Mouse (Mus musculus) embryonic facial prominence, embryonic 12.5 days (tissue): ENCODE measurements around the gene Eps15. TPM values are rescaled to one million over a fixed set of nuclear protein-coding genes. Genes with fewer than 3 reads are reported as not detected.

Experiments
- ATAC-seq: fragments of 200-750 bp; cut with Nextera tagmentation; 2 replicates; pipeline ENCODE4 v1.8.0; 2017; ENCODE audit not compliant: insufficient number of reproducible peaks, insufficient read depth, low FRiP score, low TSS enrichment
- H3K27ac ChIP-seq: fragments of 300-500 bp; sonication (generic); 2 replicates; pipeline ENCODE4 v1.5.1; 2016; ENCODE audit warnings: mild to moderate bottlenecking
- H3K27me3 ChIP-seq: fragments of 300-500 bp; sonication (generic); 2 replicates; pipeline ENCODE4 v1.6.1; 2016; ENCODE audit warnings: mild to moderate bottlenecking, moderate library complexity
- H3K36me3 ChIP-seq: fragments of 300-500 bp; sonication (generic); 2 replicates; pipeline ENCODE4 v1.6.1; 2016; ENCODE audit warnings: mild to moderate bottlenecking
- H3K4me1 ChIP-seq: fragments of 300-500 bp; sonication (generic); 2 replicates; pipeline ENCODE4 v1.6.1; 2016
- H3K4me2 ChIP-seq: fragments of 300-500 bp; sonication (generic); replicated peaks from 2 replicates; pipeline ENCODE4 v1.6.1; 2016; ENCODE audit warnings: mild to moderate bottlenecking, moderate library complexity
- H3K4me3 ChIP-seq: fragments of 300-500 bp; sonication (generic); 2 replicates; pipeline ENCODE4 v1.5.1; 2016; ENCODE audit warnings: mild to moderate bottlenecking
- H3K9ac ChIP-seq: fragments of 300-500 bp; sonication (generic); 2 replicates; pipeline ENCODE4 v1.6.1; 2016; ENCODE audit warnings: mild to moderate bottlenecking, moderate library complexity
- H3K9me3 ChIP-seq: fragments of 300-500 bp; sonication (generic); 2 replicates; pipeline ENCODE4 v1.6.1; 2016; ENCODE audit warnings: mild to moderate bottlenecking, moderate library complexity
- WGBS: fragments of 180-500 bp; shearing (Covaris S2); methylation state at CpG from one replicate; pipeline ENCODE4 v1.1.7; 2016; 5-methylcytosine and 5-hydroxymethylcytosine counted together
- polyA plus RNA-seq: library from polyadenylated mRNA; unstranded; fragments of >200 nt; fragmentation: Nextera tagmentation; extraction: Ambion mirVana; gene quantifications from 2 replicates; pipeline ENCODE4 v1.2.1, GENCODE M21; 2016

Eps15 gene
- polyA plus RNA-seq, 1 experiment from 2014 or later, result 45.9 TPM

GRCm38 (mm10) chr4:109405415-109405814, 125.3 kb downstream of the Eps15 start:
- H3K27me3 ChIP-seq, result no peaks in the 10 kb centered on the region
- H3K9me3 ChIP-seq, result no peaks in the 10 kb centered on the region
- no peak overlapping the region for H3K9ac ChIP-seq
- peaks cover 12% of the 10 kb centered on the region for H3K4me1 ChIP-seq
- H3K4me3 ChIP-seq, result no peak overlapping the region
- ATAC-seq, result 0 out of 2 replicates have a peak, but pooled peaks have one; percentile 12
- 65% methylated on average over 8 of the region's 8 CpGs for WGBS
- H3K36me3 ChIP-seq, result no peaks in the 10 kb centered on the region
- no peak overlapping the region for H3K27ac ChIP-seq
- no peak overlapping the region for H3K4me2 ChIP-seq

- H3K27me3 ChIP-seq, result no peaks in the 10 kb centered on the region
- no peak overlapping the region for H3K27ac ChIP-seq
- peak overlapping the region; percentile 74 for H3K9ac ChIP-seq
- H3K9me3 ChIP-seq, result no peaks in the 10 kb centered on the region
- WGBS, result 7% methylated on average over 3 of the region's 3 CpGs
- peak overlapping the region; percentile 63 for H3K4me3 ChIP-seq
- ATAC-seq, result no peak
- H3K36me3 ChIP-seq, result no peaks in the 10 kb centered on the region
- peak overlapping the region; percentile 97 for H3K4me2 ChIP-seq
- H3K4me1 ChIP-seq, result peaks cover 12% of the 10 kb centered on the region
Measured at GRCm38 (mm10) chr4:109406054-109406485, 126.0 kb downstream of the Eps15 start.

GRCm38 (mm10) chr4:109406486-109407175, 126.6 kb downstream of the Eps15 start, which contains the start of gene Ttc39a:
TSS of gene Ttc39a (plus strand) at chr4:109406623.
- 1% methylated on average over 30 of the region's 56 CpGs for WGBS
- ATAC-seq, result peak; percentile 41; the same call in 1 of the 2 replicates
- Histone ChIP-seq H3K27me3 (no peaks in the 10 kb centered on the region), H3K4me2 (peak within 1 kb of the TSS; percentile 97), H3K9ac (peak within 1 kb of the TSS; percentile 74), H3K27ac (no peak within 1 kb of the TSS), H3K4me3 (peak within 1 kb of the TSS; percentile 63), H3K36me3 (no peaks in the 10 kb centered on the region), H3K9me3 (no peaks in the 10 kb centered on the region), H3K4me1 (peaks cover 12% of the 10 kb centered on the region)

GRCm38 (mm10) chr4:109407176-109407520, 127.1 kb downstream of the Eps15 start:
- Histone ChIP-seq H3K4me1 (peaks cover 12% of the 10 kb centered on the region), H3K9ac (peak overlapping the region; percentile 74), H3K36me3 (no peaks in the 10 kb centered on the region), H3K4me3 (peak overlapping the region; percentile 63), H3K9me3 (no peaks in the 10 kb centered on the region), H3K4me2 (peak overlapping the region; percentile 97), H3K27ac (no peak overlapping the region), H3K27me3 (no peaks in the 10 kb centered on the region)
- no peak; the same call in 1 of the 2 replicates for ATAC-seq
- WGBS, result 2% methylated on average over 23 of the region's 24 CpGs

- Histone ChIP-seq H3K4me3 (no peak overlapping the region), H3K4me2 (peak overlapping the region; percentile 97; the same call in 1 of the 2 replicates), H3K9ac (no peak overlapping the region), H3K27ac (no peak overlapping the region), H3K4me1 (peaks cover 12% of the 10 kb centered on the region), H3K9me3 (no peaks in the 10 kb centered on the region), H3K36me3 (no peaks in the 10 kb centered on the region), H3K27me3 (no peaks in the 10 kb centered on the region)
- no peak for ATAC-seq
- 74% methylated on average over 9 of the region's 9 CpGs for WGBS
Measured at GRCm38 (mm10) chr4:109407701-109408485, 127.8 kb downstream of the Eps15 start.

- Histone ChIP-seq H3K9ac (no peak overlapping the region), H3K4me1 (peaks cover 16% of the 10 kb centered on the region), H3K36me3 (no peaks in the 10 kb centered on the region), H3K27me3 (no peaks in the 10 kb centered on the region), H3K9me3 (no peaks in the 10 kb centered on the region), H3K4me3 (no peak overlapping the region), H3K27ac (no peak overlapping the region), H3K4me2 (no peak overlapping the region)
- ATAC-seq, result no peak
- WGBS, result 68% methylated on average over 9 of the region's 9 CpGs
Measured at GRCm38 (mm10) chr4:109410681-109411376, 130.8 kb downstream of the Eps15 start.

- Histone ChIP-seq H3K4me3 (no peak overlapping the region), H3K4me1 (peaks cover 10% of the 10 kb centered on the region; the same call in 1 of the 2 replicates), H3K27me3 (no peaks in the 10 kb centered on the region), H3K27ac (no peak overlapping the region), H3K4me2 (no peak overlapping the region), H3K9ac (no peak overlapping the region), H3K9me3 (no peaks in the 10 kb centered on the region), H3K36me3 (no peaks in the 10 kb centered on the region)
- WGBS, result 81% methylated on average over 6 of the region's 6 CpGs
- ATAC-seq, result no peak
Measured at GRCm38 (mm10) chr4:109411377-109411967, 131.4 kb downstream of the Eps15 start.

- no peak overlapping the region for H3K9ac ChIP-seq
- peaks cover 10% of the 10 kb centered on the region; the same call in 1 of the 2 replicates for H3K4me1 ChIP-seq
- no peaks in the 10 kb centered on the region for H3K9me3 ChIP-seq
- no peaks in the 10 kb centered on the region for H3K27me3 ChIP-seq
- 90% methylated on average over 5 of the region's 5 CpGs for WGBS
- no peak for ATAC-seq
- no peak overlapping the region for H3K4me3 ChIP-seq
- H3K4me2 ChIP-seq, result no peak overlapping the region
- no peak overlapping the region for H3K27ac ChIP-seq
- H3K36me3 ChIP-seq, result no peaks in the 10 kb centered on the region
Measured at GRCm38 (mm10) chr4:109412233-109412632, 132.2 kb downstream of the Eps15 start.

- Histone ChIP-seq H3K4me1 (peaks cover 4% of the 10 kb centered on the region; the same call in 1 of the 2 replicates), H3K36me3 (no peaks in the 10 kb centered on the region), H3K4me2 (no peak overlapping the region), H3K27me3 (no peaks in the 10 kb centered on the region), H3K9ac (no peak overlapping the region), H3K27ac (no peak overlapping the region), H3K4me3 (no peak overlapping the region), H3K9me3 (no peaks in the 10 kb centered on the region)
- no peak for ATAC-seq
- 94% methylated on average over 1 of the region's 1 CpGs for WGBS
Measured at GRCm38 (mm10) chr4:109417998-109418397, 137.9 kb downstream of the Eps15 start.

- WGBS, result 18% methylated on average over 3 of the region's 3 CpGs
- no peak overlapping the region for H3K27ac ChIP-seq
- no peak overlapping the region for H3K9ac ChIP-seq
- H3K9me3 ChIP-seq, result no peaks in the 10 kb centered on the region
- ATAC-seq, result no peak
- no peaks in the 10 kb centered on the region for H3K27me3 ChIP-seq
- no peak overlapping the region for H3K4me2 ChIP-seq
- no peak overlapping the region for H3K4me3 ChIP-seq
- H3K4me1 ChIP-seq, result peaks cover 4% of the 10 kb centered on the region; the same call in 1 of the 2 replicates
- H3K36me3 ChIP-seq, result no peaks in the 10 kb centered on the region
Measured at GRCm38 (mm10) chr4:109419017-109419416, 138.9 kb downstream of the Eps15 start.

- Histone ChIP-seq H3K9me3 (no peaks in the 10 kb centered on the region), H3K4me3 (no peak overlapping the region), H3K9ac (no peak overlapping the region), H3K27me3 (no peaks in the 10 kb centered on the region), H3K4me2 (no peak overlapping the region), H3K4me1 (peaks cover under 1% of the 10 kb centered on the region; the same call in 1 of the 2 replicates), H3K36me3 (no peaks in the 10 kb centered on the region), H3K27ac (no peak overlapping the region)
- no peak for ATAC-seq
- WGBS, result 89% methylated on average over 4 of the region's 4 CpGs
Measured at GRCm38 (mm10) chr4:109419563-109419962, 139.5 kb downstream of the Eps15 start.
